Mouse (Mus musculus) hematopoietic stem cell, adult 5-6 weeks (primary cell): Measurements from ENCODE around the gene D630039A03Rik. TPM values are rescaled to one million over a fixed set of nuclear protein-coding genes. Genes with fewer than 3 reads are reported as not detected.

Source experiments
- ATAC-seq, 2 experiments: fragments of 125-278 bp in 1 of 2; replicated peaks in 1 of 2; 2 replicates each; pipeline ENCODE4 v1.8.0; 2016 to 2017; ENCODE audit warnings: inconsistent platforms in 2 of 2, mild to moderate bottlenecking in 2 of 2, moderate number of reproducible peaks in 2 of 2, low read depth in 1 of 2, moderate TSS enrichment in 1 of 2; ENCODE audit not compliant: low FRiP score in 2 of 2, poor library complexity in 2 of 2, severe bottlenecking in 2 of 2, insufficient read depth in 1 of 2, low TSS enrichment in 1 of 2
- total RNA-seq: library from RNA; stranded (forward); fragments of 172-1452, 232-1000 nt; gene quantifications from 2 replicates; pipeline ENCODE4 v1.2.3, GENCODE M21; 2017

The D630039A03Rik gene
- total RNA-seq, 1 experiment from 2014 or later: 3.1 TPM

GRCm38 (mm10) chr4:57866088-57866487 lies 50.0 kb downstream of the D630039A03Rik start:
- ATAC-seq: no peak

GRCm38 (mm10) chr4:57862269-57862986 lies 53.7 kb downstream of the D630039A03Rik start:
- no peak for ATAC-seq

GRCm38 (mm10) chr4:57861856-57862255 lies 54.2 kb downstream of the D630039A03Rik start:
- peak; percentile 61 to 70 for ATAC-seq

- no peak for ATAC-seq
These were observed 54.9 kb downstream of the D630039A03Rik start for GRCm38 (mm10) chr4:57861166-57861565.

GRCm38 (mm10) chr4:57860204-57860611 lies 55.9 kb downstream of the D630039A03Rik start:
- ATAC-seq: no peak

Other genes with a start within 250 kb of the D630039A03Rik start
- under 0.01 TPM in 1 of 2 replicates, not detected in the other for gene Akap2, start 198.6 kb downstream of the D630039A03Rik start, total RNA-seq
- gene Txn1, start 40.1 kb upstream of the D630039A03Rik start, total RNA-seq: 169 and 188 TPM in 2 replicates
- gene Txndc8, start 92.8 kb upstream of the D630039A03Rik start, total RNA-seq: not detected in 2 replicates